Mouse (Mus musculus): ENCODE results near the gene Hoxb5.

The Hoxb5 gene

DNA sequence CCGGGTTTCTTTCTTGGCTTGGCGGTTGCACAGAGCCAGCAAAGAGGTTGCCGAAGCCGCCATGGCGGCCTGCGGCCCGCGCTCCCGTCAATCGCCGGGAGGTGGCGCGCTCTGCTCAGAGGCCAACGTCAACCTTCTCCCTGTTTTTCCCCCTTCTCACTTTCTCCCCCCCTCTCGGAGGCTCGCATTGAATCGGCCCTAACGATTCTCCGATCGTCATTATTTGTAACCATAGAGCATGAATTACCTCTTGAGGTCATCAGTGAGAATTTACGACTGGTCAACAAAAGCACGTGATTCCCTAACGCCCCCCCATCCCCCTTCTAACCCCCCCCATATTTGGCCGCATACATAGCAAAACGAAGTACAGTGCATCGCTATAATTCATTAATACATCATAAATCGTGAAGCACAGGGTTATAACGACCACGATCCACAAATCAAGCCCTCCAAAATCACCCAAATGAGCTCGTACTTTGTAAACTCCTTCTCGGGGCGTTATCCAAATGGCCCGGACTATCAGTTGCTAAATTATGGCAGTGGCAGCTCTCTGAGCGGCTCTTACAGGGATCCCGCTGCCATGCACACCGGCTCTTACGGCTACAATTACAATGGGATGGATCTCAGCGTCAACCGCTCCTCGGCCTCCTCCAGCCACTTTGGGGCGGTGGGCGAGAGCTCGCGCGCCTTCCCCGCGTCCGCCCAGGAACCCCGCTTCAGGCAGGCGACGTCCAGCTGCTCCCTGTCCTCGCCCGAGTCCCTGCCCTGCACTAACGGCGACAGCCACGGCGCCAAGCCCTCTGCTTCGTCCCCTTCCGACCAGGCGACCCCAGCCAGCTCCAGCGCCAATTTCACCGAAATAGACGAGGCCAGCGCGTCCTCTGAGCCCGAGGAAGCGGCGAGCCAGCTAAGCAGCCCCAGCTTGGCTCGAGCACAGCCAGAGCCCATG, at the start of gene Hoxb5:
Gene Hoxb5, plus strand, starts transcription at position 186 of the 949 bp plus-strand sequence.
- DNase-seq (ENCODE audit: low spot score), result no peak

DNA sequence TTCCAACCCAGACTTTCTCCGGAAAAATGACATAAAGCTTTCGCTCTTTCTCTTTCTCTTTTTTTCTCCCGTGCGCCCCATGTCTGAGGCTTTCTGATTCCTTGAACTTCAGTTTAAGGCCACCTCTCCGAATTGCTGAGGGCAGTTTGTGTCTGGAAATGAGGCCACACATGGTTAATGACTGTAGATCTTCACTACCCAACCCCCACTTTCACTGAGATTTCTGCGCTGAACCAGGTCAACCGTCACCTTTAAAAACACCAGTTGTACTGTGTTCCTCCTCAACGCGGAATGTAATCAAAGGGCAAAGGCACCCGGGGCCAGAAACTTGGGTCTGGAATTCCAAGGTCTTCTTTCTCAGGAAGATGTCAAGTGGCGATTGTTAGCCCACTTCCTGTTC, 48.9 kb upstream of the Hoxb5 start:
- no peak for DNase-seq (ENCODE audit: low spot score)

DNA sequence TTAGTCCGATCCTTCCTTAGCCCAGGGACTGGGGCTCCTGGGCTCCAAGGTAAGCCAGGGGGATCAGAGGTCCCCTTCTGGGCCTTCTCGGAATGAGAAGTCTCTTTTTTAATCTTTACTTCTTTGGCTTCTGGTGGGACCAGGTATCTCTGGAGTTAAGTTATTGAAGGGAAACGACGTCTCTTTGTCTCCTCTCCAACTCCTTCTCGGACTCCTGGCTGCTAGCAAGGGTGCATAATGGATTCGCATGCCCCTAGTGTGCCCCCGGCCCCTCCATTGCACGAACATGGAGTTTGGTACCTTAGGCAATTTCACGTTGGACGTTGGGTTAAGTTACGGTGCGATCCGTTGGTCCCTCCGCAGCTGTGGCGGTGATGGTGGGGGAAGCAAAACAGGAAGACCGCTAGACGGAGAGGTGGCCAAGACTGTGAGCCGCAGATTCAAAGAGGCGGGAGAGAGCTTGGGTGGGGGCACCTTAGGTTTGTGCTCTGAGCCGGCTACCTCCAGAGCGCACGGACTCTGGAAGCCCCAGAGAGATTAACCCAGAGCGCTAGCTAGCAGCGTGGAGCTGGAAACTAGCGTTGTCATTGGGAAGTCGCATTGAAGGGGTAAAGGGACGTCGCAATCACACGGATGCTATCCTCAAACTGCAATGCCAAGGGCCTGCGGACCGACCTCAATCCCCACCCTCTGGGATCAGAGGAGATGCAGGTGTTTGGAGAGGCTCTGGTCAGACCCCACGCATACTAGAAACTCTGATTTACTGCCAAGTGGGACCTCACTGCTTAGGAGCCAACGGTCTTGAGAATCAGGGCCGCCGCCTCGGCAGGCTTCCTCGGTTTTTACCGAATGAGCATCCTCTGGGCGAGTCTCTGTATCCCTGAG, 47.8 kb upstream of the Hoxb5 start:
- no peak for DNase-seq (ENCODE audit: low spot score)

DNA sequence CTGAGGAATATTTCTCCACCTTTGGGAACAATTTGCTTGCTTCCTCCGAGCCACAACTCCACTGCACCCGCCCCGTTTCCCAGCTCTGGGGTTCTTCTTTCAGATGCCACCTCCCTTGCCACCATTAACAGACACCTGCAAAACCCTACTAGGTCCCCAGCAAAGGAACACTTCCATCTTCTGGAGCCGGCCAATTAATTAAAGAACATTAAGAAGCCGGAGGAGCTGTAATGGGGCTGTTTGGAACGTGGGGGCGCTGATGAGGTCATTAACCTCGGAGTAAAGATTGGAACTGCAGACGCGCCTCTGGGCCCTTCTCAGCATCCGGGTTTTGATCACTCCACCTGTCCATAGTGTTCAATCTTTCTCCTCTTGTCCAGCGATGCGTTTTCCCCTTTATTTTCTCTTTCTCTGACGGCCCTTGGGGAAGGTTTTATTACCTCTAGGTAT, 47.1 kb upstream of the Hoxb5 start:
- no peak for DNase-seq (ENCODE audit: low spot score)

DNA sequence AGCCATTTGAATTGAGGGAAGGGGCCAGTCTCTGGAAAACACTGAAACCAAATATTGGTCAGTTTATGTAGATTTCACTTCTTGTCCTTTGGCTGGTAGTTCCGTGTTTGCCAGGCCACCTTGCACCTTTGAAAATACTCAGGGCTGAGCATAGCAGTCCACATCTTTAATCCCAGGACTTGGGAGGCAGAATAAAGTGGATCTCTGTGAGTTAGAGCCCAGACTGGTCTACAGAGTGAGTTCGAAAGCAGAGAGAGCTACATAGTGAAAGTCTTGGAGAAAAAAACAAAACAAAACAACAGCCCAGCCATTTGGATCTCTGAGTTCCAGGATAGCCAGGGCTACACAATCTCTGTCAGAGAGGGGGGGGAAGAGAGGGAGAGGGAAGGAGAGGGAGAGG, 46.0 kb upstream of the Hoxb5 start:
- no peak for DNase-seq (ENCODE audit: low spot score)

DNA sequence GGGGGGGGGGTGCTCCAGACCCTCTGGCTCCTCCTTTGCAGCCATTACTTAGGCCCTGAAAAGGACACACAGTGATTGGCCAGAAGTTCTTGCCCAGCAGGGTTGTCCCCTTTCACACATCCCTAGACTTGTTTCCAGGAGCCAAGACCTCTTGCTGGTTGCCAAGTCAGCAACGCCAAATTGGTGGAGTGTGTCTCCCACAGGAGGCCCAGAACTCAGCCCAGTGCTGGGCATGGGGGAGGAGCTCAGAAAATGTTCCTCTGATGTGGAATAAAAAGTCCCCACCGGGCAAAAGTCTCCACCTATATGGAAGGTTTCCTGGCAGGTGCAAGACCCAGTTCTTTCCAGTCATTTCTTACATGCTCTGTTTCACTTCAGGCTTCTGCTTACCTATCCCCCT, 44.1 kb upstream of the Hoxb5 start:
- no peak for DNase-seq (ENCODE audit: low spot score)

DNA sequence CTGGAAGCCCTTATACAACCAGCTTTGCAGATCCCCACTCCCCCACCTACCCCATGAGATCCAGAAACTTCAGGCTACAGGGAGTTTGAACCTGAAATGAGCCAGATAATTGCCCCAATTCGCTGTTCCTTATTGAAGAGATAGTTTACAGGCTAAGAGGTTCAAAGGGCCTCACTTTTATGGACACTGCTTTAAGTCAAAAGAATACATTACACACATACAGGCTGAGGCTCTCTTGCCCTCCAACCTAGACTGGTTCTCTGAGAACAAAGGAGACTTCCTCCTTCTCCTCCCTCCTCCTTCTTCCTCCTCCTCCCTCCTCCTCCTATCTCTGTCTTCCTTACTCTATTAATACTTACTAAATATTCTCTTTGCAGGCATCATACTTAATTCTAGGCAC, 43.6 kb upstream of the Hoxb5 start:
- no peak for DNase-seq (ENCODE audit: low spot score)

DNA sequence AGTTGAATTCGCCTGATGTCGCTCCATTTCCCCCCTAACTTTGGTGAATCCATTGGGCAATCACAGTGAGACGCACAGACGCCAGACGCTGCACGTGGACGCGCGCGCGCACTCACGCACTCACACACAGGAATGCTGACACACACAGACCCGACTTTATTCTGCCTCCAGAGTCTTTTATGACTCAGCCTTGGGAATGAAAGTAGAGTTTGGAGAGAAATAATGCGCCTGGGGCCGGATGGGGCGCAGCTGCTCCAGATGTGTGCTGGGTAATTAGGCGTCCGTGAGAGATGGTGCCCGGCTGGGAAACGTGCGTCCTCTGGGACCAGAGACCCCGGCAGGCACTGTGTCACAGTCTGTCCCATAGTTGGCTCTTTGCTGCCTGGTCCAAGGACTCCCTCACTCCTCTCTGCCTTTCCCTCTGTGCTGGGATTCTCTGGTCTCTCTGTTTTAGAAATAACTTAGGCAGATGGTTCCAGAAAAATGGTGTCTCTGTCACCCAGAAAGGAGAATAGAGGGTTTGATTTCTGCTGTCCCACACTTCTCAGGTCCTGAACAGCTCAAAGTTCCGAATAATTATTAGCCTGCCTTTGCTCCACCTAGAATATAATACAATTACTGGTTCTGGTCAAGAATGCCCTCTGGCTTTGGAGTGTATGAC, 42.7 kb upstream of the Hoxb5 start:
- no peak for DNase-seq (ENCODE audit: low spot score)

DNA sequence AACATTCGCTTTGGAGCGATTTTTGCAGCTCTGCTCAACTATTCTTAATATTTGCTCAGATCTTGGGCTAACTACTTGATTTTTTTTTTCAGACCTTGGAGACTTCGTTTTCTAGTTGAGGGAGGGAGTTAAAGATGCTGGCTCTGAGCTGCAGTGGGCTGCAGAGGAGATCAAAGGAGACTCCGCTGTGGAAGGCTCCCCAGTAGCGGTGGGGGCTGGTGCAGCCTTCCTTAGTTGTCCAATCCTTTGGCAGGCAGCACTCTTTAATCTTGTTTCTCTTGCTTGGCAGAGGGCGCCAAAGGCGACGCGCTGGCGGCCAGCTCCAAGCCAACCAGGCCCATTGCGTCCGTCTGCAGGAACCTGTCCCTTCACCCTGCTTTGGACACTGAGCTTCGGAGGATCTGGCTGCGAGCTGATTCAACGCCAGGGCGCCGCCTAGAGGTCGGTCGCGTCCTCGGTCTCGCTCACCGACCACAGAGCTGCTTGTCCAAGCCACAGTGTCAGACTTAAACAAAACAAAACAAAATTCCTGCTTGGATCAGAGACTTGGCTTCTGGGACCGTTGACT, 41.7 kb upstream of the Hoxb5 start:
- DNase-seq (ENCODE audit: low spot score), result no peak

DNA sequence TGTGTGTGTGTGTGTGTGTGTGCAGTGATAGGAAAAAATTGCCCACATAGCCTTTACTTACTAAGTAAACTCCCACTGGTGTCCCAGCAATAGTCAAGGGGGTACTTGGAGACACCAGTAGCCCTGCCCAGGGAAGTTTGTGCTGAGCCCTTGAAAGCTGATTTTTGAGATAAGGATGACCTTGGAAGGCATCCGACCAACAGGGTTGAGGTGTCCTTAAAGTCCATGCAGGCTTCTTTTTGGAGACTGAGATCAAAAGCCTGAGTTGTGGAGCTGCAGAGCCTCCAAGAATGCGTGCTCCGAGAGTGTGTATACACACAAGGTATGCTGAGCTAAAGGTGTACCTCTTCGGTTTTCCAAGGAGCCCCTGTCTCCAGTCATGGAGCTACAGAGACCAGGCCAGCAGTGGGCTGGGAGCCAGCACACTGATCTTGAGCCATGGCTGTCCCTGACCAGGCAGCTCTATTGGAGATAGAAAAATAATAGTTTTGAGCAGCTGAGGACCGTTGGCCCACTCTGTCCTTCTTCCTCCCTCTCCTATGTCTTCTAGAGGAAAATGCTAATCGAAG, 40.8 kb upstream of the Hoxb5 start:
- no peak for DNase-seq (ENCODE audit: low spot score)

DNA sequence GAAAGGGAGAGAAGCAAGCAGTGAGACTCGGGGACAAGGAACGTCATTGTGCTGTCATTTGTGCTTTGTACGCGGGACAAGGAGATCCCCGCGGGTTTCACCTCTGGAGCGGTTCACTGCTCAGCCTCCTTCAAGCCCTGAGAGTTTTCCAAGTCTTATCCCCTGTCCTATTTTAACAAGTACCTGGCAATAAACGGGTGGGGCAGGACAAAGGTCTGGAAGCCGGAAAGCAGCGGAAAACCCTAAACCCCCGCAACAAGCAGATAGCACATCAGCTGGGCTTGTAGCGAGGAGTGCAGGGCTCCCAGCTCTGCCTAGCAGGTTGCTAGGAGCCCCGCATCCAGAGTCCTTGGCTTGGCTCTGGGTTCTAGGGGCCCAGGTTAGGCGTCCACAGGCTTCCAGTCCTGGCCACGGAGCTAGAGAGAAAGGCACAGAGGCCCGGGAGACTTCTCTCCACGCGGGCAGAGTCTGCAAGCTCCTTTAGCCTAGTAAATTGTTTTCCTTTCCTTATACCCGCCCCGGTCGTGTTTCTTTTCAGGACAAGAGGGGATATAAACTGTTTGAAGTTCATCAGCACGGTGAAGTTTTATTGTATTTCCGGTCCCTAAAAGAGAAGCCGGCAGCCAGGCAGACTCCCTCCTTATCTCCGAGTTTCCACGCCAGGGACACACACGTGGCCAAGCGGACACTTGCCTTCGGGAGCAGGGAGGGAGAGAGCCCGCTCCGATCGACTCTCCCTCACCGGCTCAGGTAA, 39.3 kb upstream of the Hoxb5 start:
- DNase-seq (ENCODE audit: low spot score), result no peak

DNA sequence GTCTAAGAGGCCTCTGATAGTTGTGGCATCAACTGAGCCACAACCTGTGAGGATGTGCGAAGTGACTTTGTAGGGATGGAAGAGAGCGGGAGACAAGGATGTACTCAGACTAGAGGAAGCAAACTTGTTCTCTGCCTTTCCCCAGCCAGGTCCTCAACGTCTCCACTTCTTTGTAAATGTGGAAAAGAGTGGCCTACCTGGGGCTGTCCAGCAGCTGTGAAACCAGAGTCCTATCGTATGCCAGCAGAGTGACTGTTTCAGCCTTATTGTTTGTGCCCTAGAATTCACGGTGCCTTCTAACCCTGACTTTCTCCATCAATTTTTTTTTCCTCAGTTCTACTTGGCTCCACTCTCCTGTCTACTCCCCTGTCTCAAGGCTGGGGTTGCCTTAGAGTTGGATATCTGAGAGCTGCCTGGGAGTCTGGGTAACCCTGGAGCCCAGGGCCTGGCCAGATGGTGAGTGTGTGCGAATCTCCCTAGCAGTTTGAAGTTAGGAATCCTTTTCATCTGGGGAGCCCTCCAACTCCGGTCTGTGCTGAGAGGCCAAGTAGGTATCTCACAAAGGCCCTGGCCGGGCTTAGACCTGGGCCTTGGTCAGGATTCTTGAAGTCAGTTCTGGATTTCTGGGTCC, 38.6 kb upstream of the Hoxb5 start:
- DNase-seq (ENCODE audit: low spot score), result no peak

DNA sequence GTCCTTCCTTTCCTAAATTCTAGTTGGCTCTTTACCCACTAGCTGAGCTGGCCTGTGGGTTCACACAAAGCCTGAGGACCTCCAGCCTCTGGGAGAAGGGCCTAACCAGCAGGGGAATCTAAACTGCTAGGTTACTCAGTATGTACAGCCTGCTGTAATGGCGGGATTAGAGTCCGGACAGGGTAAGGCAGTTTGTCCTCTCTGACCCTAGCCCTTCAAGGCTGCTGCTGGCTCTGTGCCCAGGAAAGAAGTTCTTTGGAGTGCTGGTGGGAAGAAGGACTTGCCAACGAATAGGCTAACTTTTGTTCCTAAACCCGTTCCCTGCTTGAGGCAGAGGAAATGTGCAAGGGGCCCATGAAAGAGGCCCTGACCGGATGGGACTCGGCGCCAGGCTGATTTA, 37.2 kb upstream of the Hoxb5 start:
- DNase-seq (ENCODE audit: low spot score), result no peak

DNA sequence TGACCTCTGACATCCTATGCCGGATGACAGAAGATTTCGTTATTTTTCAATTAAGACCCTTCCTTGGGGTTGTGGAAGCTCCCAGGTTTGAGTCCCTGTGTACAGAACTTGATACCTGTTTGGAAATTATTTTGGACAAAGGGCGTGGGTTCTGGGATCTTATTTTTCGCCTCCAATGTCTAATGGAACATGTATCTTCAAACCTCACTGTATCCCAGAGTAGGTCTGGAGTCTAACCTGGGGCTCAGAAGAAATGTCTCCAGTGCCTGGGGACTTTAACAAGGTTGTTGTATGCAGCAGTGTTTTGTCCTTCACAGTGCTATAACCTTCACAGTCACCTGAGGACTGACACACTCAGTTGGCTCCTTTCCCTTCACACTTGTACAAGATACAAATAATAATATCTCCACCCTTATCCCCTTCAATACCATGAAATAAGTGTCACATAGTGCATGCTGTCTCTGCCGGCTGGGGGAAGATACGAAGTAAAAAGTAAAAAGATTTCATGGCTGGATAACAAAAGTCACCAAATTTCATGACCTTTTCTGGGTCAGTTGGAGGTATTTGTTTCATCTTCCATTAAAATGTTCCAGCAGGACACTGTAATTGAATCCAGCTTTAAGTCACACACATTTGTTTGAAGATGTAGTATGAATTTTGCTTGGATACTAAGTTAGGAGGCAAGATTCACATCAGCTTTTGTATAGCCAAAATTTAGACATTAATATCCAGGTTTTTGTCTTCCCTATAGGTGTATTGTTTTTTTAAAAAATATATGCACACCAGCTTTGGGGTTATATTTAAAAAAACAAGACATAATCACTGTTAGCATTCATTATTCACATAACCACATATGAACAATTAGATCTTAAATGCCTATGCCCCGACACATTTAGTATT, 35.9 kb upstream of the Hoxb5 start:
- no peak for DNase-seq (ENCODE audit: low spot score)

DNA sequence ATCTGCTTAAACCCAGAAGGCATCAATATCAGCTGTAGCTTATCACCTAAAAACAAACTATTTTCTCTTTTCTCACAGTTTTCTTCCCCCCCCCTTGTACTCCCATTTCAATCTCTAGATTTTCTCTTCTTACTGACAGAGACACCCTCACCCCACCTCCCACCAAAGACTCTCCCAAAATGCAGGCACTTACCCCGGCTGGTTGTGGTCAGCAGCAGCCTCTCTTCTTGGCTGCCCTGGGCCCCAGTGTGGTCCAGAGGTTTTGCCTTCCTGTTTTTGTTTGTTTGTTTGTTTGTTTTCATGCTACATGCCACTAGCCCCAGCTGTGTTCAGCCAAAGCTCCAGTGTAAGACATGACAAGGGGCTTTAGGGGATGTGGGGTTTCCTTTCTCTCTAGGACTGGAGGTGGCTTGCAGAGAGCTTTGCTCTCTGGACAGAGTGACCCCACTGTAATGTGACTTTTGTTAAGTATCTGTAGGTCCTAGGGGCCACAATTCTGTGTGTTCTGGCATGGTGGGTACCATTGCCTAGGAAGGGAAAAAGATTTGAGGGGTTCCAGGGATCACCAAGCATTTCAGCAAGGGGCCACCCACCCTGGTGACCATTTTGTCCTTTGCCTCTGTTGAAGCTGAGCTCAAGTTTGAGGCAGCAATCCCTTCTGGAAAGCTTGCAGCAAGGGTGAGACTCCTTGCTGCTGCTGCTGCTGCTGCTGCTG, 34.9 kb upstream of the Hoxb5 start:
- no peak for DNase-seq (ENCODE audit: low spot score)

DNA sequence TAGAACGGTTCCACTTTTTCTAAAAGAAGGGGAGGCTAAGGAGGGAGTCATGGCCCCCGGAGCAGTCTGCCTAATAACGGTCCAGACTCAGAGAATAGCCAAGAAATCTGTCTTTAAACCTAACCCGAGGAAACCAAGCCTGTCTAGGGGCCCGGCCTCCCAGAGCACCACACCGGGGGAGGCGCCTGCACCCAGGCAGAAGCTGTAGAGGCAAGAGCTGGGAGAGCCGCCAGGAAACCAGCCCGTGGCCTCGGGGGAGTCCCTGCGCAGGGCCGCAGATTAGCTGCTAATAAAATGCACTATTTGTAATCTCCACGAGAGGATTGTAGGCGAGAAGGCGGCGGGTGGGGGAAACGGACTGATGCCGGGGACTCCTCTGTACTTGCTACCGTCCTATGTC, 33.3 kb upstream of the Hoxb5 start:
- no peak for DNase-seq (ENCODE audit: low spot score)

DNA sequence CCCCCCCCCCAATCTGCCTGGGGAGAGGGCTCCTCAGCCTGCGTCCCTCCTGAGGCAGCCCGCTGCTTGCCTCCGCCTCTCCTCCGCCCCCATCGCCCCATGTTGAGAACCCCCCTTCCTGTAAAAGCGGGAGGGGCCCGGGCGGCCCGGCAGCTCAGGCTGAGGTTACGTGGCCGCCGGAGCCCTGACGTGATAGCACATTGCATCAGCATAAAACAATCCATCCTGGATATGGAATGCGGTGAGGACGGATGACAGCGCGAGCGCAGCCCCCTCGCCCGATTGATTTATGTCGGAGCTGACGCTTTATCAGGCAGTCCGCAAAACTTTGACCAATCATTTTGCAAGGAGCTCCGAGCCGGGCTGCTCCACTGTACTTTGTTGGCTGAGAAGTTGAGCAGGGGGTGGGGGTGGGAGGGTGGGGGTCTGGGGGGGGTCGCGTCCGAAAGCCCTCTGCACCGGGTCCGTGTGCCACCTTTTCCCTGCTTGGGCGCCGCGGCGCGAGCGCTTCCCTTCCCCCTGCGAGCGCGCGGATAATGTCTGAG, 32.1 kb upstream of the Hoxb5 start, which contains the start of gene Hoxb9:
Gene Hoxb9, plus strand, starts transcription at position 462 of the 545 bp plus-strand sequence.
- DNase-seq (ENCODE audit: low spot score), result no peak

DNA sequence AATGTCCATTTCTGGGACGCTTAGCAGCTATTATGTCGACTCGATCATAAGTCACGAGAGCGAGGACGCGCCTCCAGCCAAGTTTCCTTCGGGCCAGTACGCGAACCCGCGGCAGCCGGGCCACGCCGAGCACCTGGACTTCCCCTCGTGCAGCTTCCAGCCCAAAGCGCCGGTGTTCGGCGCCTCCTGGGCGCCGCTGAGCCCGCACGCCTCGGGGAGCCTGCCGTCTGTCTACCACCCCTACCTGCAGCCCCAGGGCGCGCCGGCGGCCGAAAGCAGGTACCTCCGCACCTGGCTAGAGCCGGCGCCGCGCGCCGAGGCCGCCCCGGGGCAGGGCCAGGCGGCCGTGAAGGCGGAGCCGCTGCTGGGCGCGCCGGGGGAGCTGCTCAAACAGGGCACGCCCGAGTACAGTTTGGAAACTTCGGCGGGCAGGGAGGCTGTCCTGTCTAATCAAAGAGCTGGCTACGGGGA, 31.6 kb upstream of the Hoxb5 start:
- no peak for DNase-seq (ENCODE audit: low spot score)

Data from urinary bladder, postnatal 10 days (tissue).